Mouse (Mus musculus): ENCODE results near the gene 1700042G07Rik. TPM values are rescaled to one million over a fixed set of nuclear protein-coding genes. Genes with fewer than 3 reads are reported as not detected.
A peak's percentile ranks its signal among the peaks of the same experiment; 100 is the strongest.

Gene 1700042G07Rik
- total RNA-seq, 2 experiments from 2014 or later, result not detected

DNA sequence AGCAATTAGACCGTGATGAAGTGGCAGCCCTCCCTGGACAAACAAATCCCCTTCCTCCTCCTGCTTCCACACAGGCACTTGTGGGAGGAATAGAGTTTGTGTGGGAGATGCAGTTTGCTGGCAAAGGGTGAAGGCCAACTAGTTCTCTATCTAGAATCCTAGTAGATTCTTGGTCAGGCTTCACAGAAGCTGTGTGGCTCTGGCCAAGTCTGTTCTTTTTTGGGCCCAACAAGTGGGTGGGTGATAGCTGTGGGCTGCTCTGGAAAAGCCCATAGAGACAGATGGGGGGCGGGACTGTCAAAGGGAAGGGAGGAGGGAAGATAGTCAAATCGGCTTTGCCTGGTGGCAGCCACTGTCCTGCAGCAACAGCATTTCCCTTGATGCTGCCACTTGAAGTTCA is 12.4 kb upstream of the 1700042G07Rik start:
- DNase-seq (ENCODE audit: low spot score in 2 of 2), result no peak

GRCm38 (mm10) chr4:116162142-116162541 is 11.0 kb upstream of the 1700042G07Rik start:
- no peak for DNase-seq (ENCODE audit: low spot score in 2 of 2)

DNA sequence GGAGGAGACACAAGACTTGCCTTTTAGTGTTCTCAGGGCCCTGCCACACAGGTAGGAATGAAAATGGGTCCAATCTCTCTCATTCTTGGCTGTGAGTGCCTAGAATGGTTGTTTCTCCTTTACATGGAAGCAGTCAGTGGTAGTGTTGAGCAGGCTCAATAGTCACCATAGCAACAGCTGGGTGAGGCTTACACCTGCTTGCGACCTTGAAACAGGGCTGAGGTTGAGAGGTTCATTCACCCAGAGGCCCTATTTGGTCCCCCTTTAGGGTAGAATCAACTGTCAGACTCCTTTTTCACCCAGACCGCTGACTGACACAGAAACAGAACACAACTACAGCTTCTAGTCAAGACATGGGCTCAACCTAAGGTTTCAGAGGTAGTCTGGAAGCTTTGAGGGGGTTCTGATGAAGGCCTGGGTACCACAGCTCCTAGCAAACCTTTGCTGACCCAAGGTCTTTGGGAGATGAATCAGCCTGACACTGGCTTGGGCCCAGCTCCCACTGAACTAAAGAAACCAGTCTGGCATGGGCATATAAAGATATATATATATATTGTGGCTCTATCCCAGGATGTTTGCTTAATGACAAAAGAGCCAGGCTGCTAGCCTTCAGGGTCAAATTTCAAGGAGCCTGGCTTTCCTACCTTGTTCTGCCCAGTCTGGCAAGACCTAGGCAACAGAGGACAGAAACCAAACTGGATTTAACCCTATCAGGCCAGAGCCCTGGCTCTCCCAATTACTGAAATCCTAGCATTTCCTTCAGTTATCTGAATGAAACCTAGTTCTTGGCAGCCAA is 8.2 kb upstream of the 1700042G07Rik start:
- DNase-seq (ENCODE audit: low spot score in 2 of 2), result no peak

- no peak for DNase-seq (ENCODE audit: low spot score in 2 of 2)
Observed at GRCm38 (mm10) chr4:116165708-116166407, 7.3 kb upstream of the 1700042G07Rik start.

GRCm38 (mm10) chr4:116167404-116167803 is 5.8 kb upstream of the 1700042G07Rik start, which contains the start of gene Tspan1:
TSS of gene Tspan1 (minus strand) at chr4:116167601.
- no peak for DNase-seq (ENCODE audit: low spot score in 2 of 2)

- peak; percentile 72 to 81 for DNase-seq (ENCODE audit: low spot score in 2 of 2)
Observed at GRCm38 (mm10) chr4:116168617-116169352, 4.4 kb upstream of the 1700042G07Rik start.

- no peak for DNase-seq (ENCODE audit: low spot score in 2 of 2)
Observed at GRCm38 (mm10) chr4:116169353-116169672, 3.9 kb upstream of the 1700042G07Rik start.

DNA sequence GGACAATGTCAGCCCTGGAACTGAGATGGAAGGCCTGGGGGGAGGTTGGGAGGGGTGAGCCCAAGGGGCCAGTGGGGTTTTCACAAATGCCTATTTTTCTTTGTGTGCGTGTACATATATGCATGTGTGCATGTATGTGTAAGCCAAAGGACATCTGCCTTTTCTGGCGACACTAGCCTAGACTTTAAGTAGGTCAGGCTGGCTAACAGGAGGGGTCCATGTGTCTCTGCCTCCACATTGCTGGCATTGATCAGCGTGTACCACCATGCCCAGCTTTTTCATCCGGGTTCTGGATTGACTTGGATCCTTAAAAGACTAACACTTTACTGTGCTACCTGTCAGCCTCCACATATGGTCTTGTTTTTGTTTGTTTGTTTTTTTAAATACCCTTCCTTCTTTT is 580 bp downstream of the 1700042G07Rik start:
- no peak for DNase-seq (ENCODE audit: low spot score in 2 of 2)

DNA sequence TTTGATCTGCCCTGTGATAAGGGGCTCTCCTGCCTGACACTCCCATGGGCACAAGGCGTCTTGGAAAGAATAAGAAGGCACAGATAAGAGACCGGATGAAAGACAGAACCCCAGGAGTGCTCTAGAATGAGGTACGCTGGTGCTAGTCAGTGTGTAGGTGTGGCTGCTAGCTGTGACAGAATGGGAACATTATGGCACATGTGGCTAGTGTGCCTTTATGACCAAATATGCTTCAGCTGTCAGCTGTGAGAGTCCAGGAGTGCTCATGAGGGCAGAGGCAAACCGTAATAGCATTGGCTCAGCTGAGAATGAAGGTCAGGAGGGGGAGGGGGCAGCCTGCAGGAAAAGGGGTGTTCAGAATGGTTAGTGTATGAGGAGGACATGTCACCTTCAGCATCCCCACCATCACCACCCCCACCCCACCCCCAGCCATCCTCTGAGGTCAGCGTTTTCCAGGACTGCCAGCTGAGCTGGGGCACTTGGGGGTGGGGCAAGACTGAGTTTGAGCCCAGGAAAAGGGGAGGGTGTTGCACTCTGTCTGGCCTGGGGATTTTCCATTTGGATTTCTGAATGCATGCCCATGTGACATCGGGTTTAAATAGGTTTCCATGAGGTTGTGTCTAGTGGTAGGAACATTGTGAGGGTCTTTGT is 1.4 kb downstream of the 1700042G07Rik start:
- DNase-seq (ENCODE audit: low spot score in 2 of 2), result no peak

DNA sequence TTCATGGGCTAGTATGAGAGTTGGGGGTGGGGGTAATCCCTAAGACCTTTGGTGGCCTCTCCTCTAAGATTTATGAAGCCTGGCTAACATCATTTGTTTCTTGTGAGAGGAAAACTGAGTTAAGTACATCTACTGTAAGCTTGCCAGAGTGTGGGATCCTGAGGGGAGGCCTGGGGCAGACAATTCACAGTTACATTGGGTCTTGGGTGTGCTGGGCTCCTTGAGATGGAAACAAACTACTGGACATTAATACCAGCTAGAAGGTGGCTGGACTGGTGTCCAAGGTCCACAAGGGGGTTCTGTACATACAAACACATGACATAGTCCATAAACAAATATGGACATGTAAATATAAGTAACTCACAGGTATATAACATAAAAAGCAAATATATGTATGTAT is 2.0 kb downstream of the 1700042G07Rik start:
- no peak for DNase-seq (ENCODE audit: low spot score in 2 of 2)

DNA sequence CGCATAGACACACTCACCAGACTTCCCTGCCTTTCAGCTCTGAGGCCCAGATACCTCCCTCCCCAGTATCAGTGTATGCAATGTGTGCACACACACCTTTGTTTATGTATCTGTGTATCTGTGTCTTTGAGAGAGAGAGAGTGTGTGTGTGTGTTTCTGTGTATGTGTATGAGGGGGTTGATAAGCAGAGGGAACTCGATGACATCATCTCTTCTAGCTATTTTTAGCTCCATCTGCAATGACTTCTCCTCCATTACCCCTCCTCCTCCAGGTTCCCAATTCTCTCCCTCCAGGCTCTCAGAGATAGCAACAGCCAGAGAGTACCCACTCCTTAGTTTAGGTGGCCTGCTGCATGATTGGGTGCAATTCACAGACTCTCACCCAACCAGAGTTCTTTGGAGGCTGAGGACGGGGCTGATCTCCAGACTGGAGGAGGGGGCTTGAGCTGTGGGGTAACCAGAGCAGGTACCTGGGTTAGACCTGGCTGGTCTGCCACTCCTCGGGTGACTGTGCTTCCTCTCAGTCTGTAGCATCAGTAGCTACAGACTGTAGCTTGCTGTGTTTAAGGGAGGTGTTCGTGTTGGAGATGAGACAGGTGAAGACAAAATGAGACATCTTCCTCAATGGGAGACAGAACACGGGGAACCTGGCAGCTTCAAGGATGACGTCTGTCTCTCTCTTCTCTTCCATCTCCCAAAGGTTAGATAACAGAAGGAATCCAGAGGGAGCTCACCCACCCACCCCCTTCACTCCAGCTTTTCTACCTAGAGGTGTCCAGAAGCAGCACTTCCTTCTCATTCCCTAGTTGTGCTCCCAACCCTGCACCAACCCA is 2.8 kb downstream of the 1700042G07Rik start:
- no peak for DNase-seq (ENCODE audit: low spot score in 2 of 2)

DNA sequence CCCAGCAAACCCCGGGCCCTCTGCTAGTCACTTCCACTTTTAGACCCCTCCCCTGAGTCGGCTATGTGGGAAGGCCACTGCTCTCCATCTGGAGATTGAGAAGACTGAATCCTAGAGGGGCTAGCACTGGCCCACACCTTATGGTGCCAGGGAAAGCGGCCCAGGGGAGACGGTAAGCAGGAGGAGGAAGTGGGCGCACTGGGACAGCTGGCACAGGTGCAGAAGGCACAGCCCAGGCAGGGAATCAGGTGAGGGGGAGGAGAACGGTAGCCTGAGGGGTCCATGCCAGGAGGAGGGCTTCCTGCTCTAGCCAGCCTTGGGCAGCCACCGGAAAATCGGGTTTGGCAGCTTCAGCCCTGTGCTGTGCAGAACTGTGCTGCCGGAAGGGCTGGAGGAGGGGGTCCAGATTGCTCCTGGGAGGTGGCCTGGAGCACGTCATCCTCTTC is 3.4 kb downstream of the 1700042G07Rik start:
- peak in 1 of 2 experiments; percentile 36 for DNase-seq (ENCODE audit: low spot score in 2 of 2)

GRCm38 (mm10) chr4:116177140-116177539 is 4.0 kb downstream of the 1700042G07Rik start:
- peak; percentile 40 to 63 for DNase-seq (ENCODE audit: low spot score in 2 of 2)

DNA sequence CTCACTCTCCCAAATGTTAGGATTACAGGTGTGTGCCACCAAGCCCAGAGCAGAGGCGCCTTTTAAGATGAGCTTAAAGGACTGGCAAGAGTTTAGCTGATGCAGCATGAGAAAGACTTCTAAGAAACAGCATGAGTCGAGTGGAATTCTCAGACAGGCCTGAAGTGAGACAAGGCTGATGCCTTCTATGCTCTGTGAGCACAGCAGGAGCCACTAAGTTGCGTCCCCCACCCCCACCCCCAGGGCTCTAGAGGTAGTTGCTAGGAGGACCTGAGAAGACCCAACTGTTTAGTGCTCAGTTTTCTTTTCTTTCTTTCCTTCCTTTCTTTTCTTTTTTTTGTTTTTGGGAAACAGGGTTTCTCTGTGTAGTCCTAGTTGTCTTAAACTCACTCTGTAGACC is 8.9 kb downstream of the 1700042G07Rik start:
- DNase-seq (ENCODE audit: low spot score in 2 of 2), result no peak

GRCm38 (mm10) chr4:116182745-116183144 is 9.6 kb downstream of the 1700042G07Rik start:
- no peak for DNase-seq (ENCODE audit: low spot score in 2 of 2)

DNA sequence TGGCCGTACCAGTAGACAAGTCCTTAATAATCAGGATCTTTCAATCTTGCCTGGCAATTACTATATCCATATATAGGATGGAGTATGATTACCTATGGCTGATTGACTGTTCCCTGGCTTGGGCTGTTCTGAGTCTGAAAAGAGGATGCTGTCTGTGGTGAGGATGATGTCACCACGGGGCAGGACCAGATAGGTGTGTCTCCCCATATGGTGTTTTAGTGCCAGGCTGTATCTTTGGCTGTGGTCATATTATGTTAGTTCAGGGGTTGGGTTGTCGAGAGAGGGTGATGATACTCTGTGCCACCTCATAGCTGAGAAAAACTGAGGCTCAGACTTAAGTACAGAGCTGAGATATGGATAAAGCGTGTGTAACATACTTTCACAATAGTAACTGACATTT is 11.9 kb downstream of the 1700042G07Rik start:
- no peak for DNase-seq (ENCODE audit: low spot score in 2 of 2)

- no peak for DNase-seq (ENCODE audit: low spot score in 2 of 2)
Observed at GRCm38 (mm10) chr4:116192286-116192835, 19.2 kb downstream of the 1700042G07Rik start.

DNA sequence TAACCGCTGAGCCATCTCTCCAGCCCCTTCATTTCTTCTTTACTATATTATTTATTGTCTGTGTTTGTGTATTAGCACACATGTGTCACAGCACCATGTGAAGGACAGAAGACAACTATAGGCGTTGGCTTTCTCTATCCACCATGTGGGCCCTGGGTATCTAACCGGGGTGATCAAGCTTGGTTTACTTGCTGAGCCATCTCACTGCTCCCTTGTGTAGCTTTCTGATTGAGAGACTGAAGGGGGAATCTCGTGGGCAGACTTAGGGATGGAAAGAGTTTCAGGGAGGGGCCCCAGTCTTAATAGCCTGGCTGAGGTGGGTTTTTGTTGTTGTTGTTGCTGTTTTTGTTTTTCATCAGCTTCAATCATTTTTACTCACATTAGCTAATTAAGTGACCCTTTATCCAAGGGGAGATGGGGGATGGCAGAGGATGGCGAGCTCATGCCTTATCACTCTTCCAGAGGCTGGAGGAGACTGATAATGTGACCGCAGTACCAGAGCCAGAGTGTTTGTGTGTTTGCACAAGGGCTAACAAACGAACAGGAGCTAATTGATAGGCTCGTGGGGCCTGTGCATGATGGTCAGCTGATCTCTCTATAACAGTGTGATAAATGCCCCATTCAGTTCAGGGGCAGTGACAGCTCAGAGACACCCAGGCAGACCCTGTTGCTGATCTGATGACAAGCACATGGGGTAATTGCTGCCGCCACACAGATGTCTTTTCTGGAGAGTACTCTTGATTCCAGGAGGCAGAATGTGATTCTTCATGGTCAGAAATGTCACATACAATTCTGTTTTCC is 20.6 kb downstream of the 1700042G07Rik start:
- no peak for DNase-seq (ENCODE audit: low spot score in 2 of 2)

DNA sequence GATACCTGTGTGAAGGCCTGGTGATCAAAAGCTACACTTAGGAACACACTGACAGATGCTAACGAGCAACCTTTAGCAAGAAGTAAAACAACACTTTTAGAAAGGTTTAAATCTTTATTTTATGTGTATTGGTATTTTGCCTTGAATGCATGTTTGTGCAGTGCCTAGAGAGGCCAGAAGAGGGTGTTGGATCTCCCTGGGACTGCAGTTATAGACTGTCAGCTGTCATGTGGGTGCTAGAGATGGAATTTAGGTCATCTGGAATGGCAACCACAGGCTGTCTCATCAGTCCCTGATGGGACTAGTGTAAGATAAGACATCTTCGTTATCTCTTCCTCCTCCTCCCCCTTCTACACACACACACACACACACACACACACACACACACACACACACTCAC is 25.2 kb downstream of the 1700042G07Rik start:
- no peak for DNase-seq (ENCODE audit: low spot score in 2 of 2)
